8 mouse cellular contexts compared by ENCODE assay signal in genomic region chr16:38741204-38741903, GRCm38 (mm10). TPM values are rescaled to one million over a fixed set of nuclear protein-coding genes. Genes with fewer than 3 reads are reported as not detected.
A peak's percentile ranks its signal among the peaks of the same experiment; 100 is the strongest.
DNase-seq lines count a peak whose midpoint lies in the region; ATAC-seq and TF ChIP-seq lines count a peak whose summit lies in the region.

No protein-coding gene starts in this region.

- WGBS in lung, embryonic 14.5 days = 77% methylated on average over 13 of the region's 13 CpGs
- 86% methylated on average over 13 of the region's 13 CpGs for WGBS in forebrain, embryonic 15.5 days
- WGBS in limb, embryonic 14.5 days = 80% methylated on average over 13 of the region's 13 CpGs
- 55% methylated on average over 13 of the region's 13 CpGs for WGBS in small intestine, adult 2 months

- H3K4me3 ChIP-seq in lung, embryonic 14.5 days (ENCODE audit: low read depth, low read length) = peak overlapping the region; percentile 82
- H3K4me3 ChIP-seq in forebrain, embryonic 15.5 days = peak overlapping the region; percentile 72
- H3K4me3 ChIP-seq in limb, embryonic 14.5 days (replicated peaks; ENCODE audit: low read length) = peak overlapping the region; percentile 86
- H3K4me3 ChIP-seq in small intestine, adult 2 months (ENCODE audit: low read depth, low read length) = no peak overlapping the region

- no peak; the same call in 1 of the 2 replicates for ATAC-seq in lung, embryonic 14.5 days (ENCODE audit: insufficient read depth)
- ATAC-seq in forebrain, embryonic 15.5 days (replicated peaks) = no peak
- ATAC-seq in limb, embryonic 14.5 days (ENCODE audit: low FRiP score, low read depth) = no peak

- H3K9me3 ChIP-seq in lung, embryonic 14.5 days (ENCODE audit: low read depth, low read length) = no peaks in the 10 kb centered on the region
- H3K9me3 ChIP-seq in forebrain, embryonic 15.5 days = no peaks in the 10 kb centered on the region
- no peaks in the 10 kb centered on the region for H3K9me3 ChIP-seq in limb, embryonic 14.5 days (ENCODE audit: control insufficient read depth, low read length)

- no peak overlapping the region for H3K27ac ChIP-seq in lung, embryonic 14.5 days (ENCODE audit: low read depth)
- no peak overlapping the region for H3K27ac ChIP-seq in forebrain, embryonic 15.5 days (replicated peaks)
- no peak overlapping the region for H3K27ac ChIP-seq in limb, embryonic 14.5 days (replicated peaks; ENCODE audit: low read depth, low read length)
- peak overlapping the region; percentile 73 for H3K27ac ChIP-seq in small intestine, adult 2 months (ENCODE audit: insufficient read depth, low read depth, low read length)

- no peak for TF ChIP-seq POLR2A in limb, embryonic 14.5 days (IDR thresholded peaks at IDR 0.05; ENCODE audit: borderline replicate concordance, extremely low read depth, insufficient read depth, insufficient read length)
- TF ChIP-seq POLR2A in small intestine, adult 2 months (IDR thresholded peaks at IDR 0.05; ENCODE audit: low read depth, low read length) = no peak

- peak overlapping the region; percentile 90 for H3K4me2 ChIP-seq in lung, embryonic 14.5 days
- H3K4me2 ChIP-seq in forebrain, embryonic 15.5 days (replicated peaks) = peak overlapping the region; percentile 80
- H3K4me2 ChIP-seq in limb, embryonic 14.5 days (replicated peaks; ENCODE audit: low read depth, low read length, severe bottlenecking) = peak overlapping the region; percentile 70

- H3K36me3 ChIP-seq in lung, embryonic 14.5 days (ENCODE audit: insufficient read depth) = peaks cover 7% of the 10 kb centered on the region; the same call in 1 of the 2 replicates
- H3K36me3 ChIP-seq in forebrain, embryonic 15.5 days = no peaks in the 10 kb centered on the region
- no peaks in the 10 kb centered on the region for H3K36me3 ChIP-seq in limb, embryonic 14.5 days (ENCODE audit: control insufficient read depth, insufficient read depth, low read length)
- H3K36me3 ChIP-seq in small intestine, adult 2 months (ENCODE audit: control insufficient read depth, insufficient read depth, low read length) = no peaks in the 10 kb centered on the region

- H3K4me1 ChIP-seq in lung, embryonic 14.5 days (ENCODE audit: insufficient read depth) = no peaks in the 10 kb centered on the region
- peaks cover 12% of the 10 kb centered on the region for H3K4me1 ChIP-seq in forebrain, embryonic 15.5 days
- no peaks in the 10 kb centered on the region for H3K4me1 ChIP-seq in limb, embryonic 14.5 days (ENCODE audit: control insufficient read depth, insufficient read depth, low read length)
- peaks cover 7% of the 10 kb centered on the region; the same call in 1 of the 2 replicates for H3K4me1 ChIP-seq in small intestine, adult 2 months (ENCODE audit: control insufficient read depth, insufficient read depth, insufficient read length, low read length)

- TF ChIP-seq CTCF in lung, embryonic 14.5 days (IDR thresholded peaks at IDR 0.05; ENCODE audit: low read depth) = no peak
- no peak for TF ChIP-seq CTCF in small intestine, adult 2 months (IDR thresholded peaks at IDR 0.05; ENCODE audit: extremely low read depth, insufficient read length, insufficient replicate concordance, low read depth, low read length)

- H3K27me3 ChIP-seq in lung, embryonic 14.5 days (ENCODE audit: insufficient read depth, low read length) = no peaks in the 10 kb centered on the region
- H3K27me3 ChIP-seq in forebrain, embryonic 15.5 days = no peaks in the 10 kb centered on the region
- no peaks in the 10 kb centered on the region for H3K27me3 ChIP-seq in limb, embryonic 14.5 days (ENCODE audit: control insufficient read depth, insufficient read depth, low read length)
- H3K27me3 ChIP-seq in small intestine, adult 2 months (ENCODE audit: control insufficient read depth, insufficient read depth, low read length) = no peaks in the 10 kb centered on the region

- DNase-seq in lung, embryonic 14.5 days = no peak
- DNase-seq in lung, postnatal 36 days = no peak
- no peak for DNase-seq in limb, embryonic 14.5 days (ENCODE audit: low spot score)
- no peak for DNase-seq in cerebellum, adult 8-10 months
- DNase-seq in layer of hippocampus, adult 9-10 months (ENCODE audit: low spot score) = no peak
- no peak for DNase-seq in cerebellum, adult 11-12 months

- peak overlapping the region; percentile 81; the same call in 1 of the 2 replicates for H3K9ac ChIP-seq in lung, embryonic 14.5 days
- peak overlapping the region; percentile 88 for H3K9ac ChIP-seq in forebrain, embryonic 15.5 days (replicated peaks)
- H3K9ac ChIP-seq in limb, embryonic 14.5 days (ENCODE audit: low read depth, low read length, severe bottlenecking) = no peak overlapping the region

RNA-seq across cellular contexts. Expression of gene B4galt4, which starts 0.7 kb away (rescaled TPM):
- 36.6 and 39.0 TPM in 2 replicates for polyA plus RNA-seq in lung, embryonic 14.5 days (2014; fragmentation: Nextera tagmentation; extraction: Ambion mirVana)
- polyA plus RNA-seq in forebrain, embryonic 15.5 days (2015; fragmentation: Nextera tagmentation; extraction: Ambion mirVana) = 24.5 and 27.4 TPM in 2 replicates
- polyA plus RNA-seq in limb, embryonic 14.5 days (2012; rRNA removed) = 17.7 and 18.7 TPM in 2 replicates
- polyA plus RNA-seq in limb, embryonic 14.5 days (2014; fragmentation: Nextera tagmentation; extraction: Ambion mirVana) = 30.9 and 34.3 TPM in 2 replicates
- 5.1 and 8.7 TPM in 2 replicates for polyA plus RNA-seq in small intestine, adult 2 months (2012; rRNA removed)

RNA-seq across cellular contexts. Expression of gene Arhgap31, which starts 28.3 kb away (rescaled TPM):
- 21.6 and 22.0 TPM in 2 replicates for polyA plus RNA-seq in lung, embryonic 14.5 days (2014; fragmentation: Nextera tagmentation; extraction: Ambion mirVana)
- 3.4 and 3.6 TPM in 2 replicates for polyA plus RNA-seq in forebrain, embryonic 15.5 days (2015; fragmentation: Nextera tagmentation; extraction: Ambion mirVana)
- polyA plus RNA-seq in limb, embryonic 14.5 days (2012; rRNA removed) = 15.0 and 15.3 TPM in 2 replicates
- 18.1 and 20.3 TPM in 2 replicates for polyA plus RNA-seq in limb, embryonic 14.5 days (2014; fragmentation: Nextera tagmentation; extraction: Ambion mirVana)
- 2.0 and 4.0 TPM in 2 replicates for polyA plus RNA-seq in small intestine, adult 2 months (2012; rRNA removed)

RNA-seq across cellular contexts. Expression of gene Upk1b, which starts 58.8 kb away (rescaled TPM):
- polyA plus RNA-seq in lung, embryonic 14.5 days (2014; fragmentation: Nextera tagmentation; extraction: Ambion mirVana) = 15.4 and 16.8 TPM in 2 replicates
- 0.19 TPM in 1 of 2 replicates, not detected in the other for polyA plus RNA-seq in forebrain, embryonic 15.5 days (2015; fragmentation: Nextera tagmentation; extraction: Ambion mirVana)
- polyA plus RNA-seq in limb, embryonic 14.5 days (2012; rRNA removed) = 12.6 and 18.1 TPM in 2 replicates
- 41.0 and 46.6 TPM in 2 replicates for polyA plus RNA-seq in limb, embryonic 14.5 days (2014; fragmentation: Nextera tagmentation; extraction: Ambion mirVana)
- 2.4 and 4.2 TPM in 2 replicates for polyA plus RNA-seq in small intestine, adult 2 months (2012; rRNA removed)
